Mouse (Mus musculus): ENCODE data around the gene Snap91. TPM values are rescaled to one million over a fixed set of nuclear protein-coding genes. Genes with fewer than 3 reads are reported as not detected.

The Snap91 gene
- polyA plus RNA-seq, 1 experiment, result 200 TPM

- no peak overlapping the region for H3K4me3 ChIP-seq (ENCODE audit: insufficient read depth, low read length)
- no peak overlapping the region for H3K27ac ChIP-seq (ENCODE audit: insufficient read depth, low read length)
- no peak for TF ChIP-seq POLR2A (IDR thresholded peaks at IDR 0.05; ENCODE audit: extremely low read depth, insufficient read depth, low read length)
- TF ChIP-seq CTCF (IDR thresholded peaks at IDR 0.05; ENCODE audit: extremely low read depth, insufficient read depth, low read length), result no peak
- no peaks in the 10 kb centered on the region for H3K4me1 ChIP-seq (ENCODE audit: control insufficient read depth, insufficient read depth, low read length)
Observed at GRCm38 (mm10) chr9:86738067-86738466, 142.4 kb downstream of the Snap91 start.

- TF ChIP-seq POLR2A (IDR thresholded peaks at IDR 0.05; ENCODE audit: extremely low read depth, insufficient read depth, low read length), result no peak
- no peak for TF ChIP-seq CTCF (IDR thresholded peaks at IDR 0.05; ENCODE audit: extremely low read depth, insufficient read depth, low read length)
- H3K27ac ChIP-seq (ENCODE audit: insufficient read depth, low read length), result no peak overlapping the region
Observed at GRCm38 (mm10) chr9:86736991-86737390, 143.5 kb downstream of the Snap91 start.

GRCm38 (mm10) chr9:86734795-86735194, 145.7 kb downstream of the Snap91 start:
- Histone ChIP-seq H3K4me1 (ENCODE audit: control insufficient read depth, insufficient read depth, low read length) (no peaks in the 10 kb centered on the region), H3K27ac (ENCODE audit: insufficient read depth, low read length) (no peak overlapping the region), H3K4me3 (ENCODE audit: insufficient read depth, low read length) (no peak overlapping the region)
- TF ChIP-seq CTCF (IDR thresholded peaks at IDR 0.05; ENCODE audit: extremely low read depth, insufficient read depth, low read length) (no peak), POLR2A (IDR thresholded peaks at IDR 0.05; ENCODE audit: extremely low read depth, insufficient read depth, low read length) (no peak)

More at GRCm38 (mm10) chr9:86736991-86737390, 143.5 kb downstream of the Snap91 start:
- Histone ChIP-seq H3K4me3 (ENCODE audit: insufficient read depth, low read length) (no peak overlapping the region), H3K4me1 (ENCODE audit: control insufficient read depth, insufficient read depth, low read length) (no peaks in the 10 kb centered on the region)

GRCm38 (mm10) chr9:86734357-86734756, 146.1 kb downstream of the Snap91 start:
- Histone ChIP-seq H3K4me1 (ENCODE audit: control insufficient read depth, insufficient read depth, low read length) (no peaks in the 10 kb centered on the region), H3K27ac (ENCODE audit: insufficient read depth, low read length) (no peak overlapping the region), H3K4me3 (ENCODE audit: insufficient read depth, low read length) (no peak overlapping the region)
- TF ChIP-seq CTCF (IDR thresholded peaks at IDR 0.05; ENCODE audit: extremely low read depth, insufficient read depth, low read length) (no peak), POLR2A (IDR thresholded peaks at IDR 0.05; ENCODE audit: extremely low read depth, insufficient read depth, low read length) (no peak)

GRCm38 (mm10) chr9:86729811-86730210, 150.6 kb downstream of the Snap91 start:
- TF ChIP-seq POLR2A (IDR thresholded peaks at IDR 0.05; ENCODE audit: extremely low read depth, insufficient read depth, low read length) (no peak), CTCF (IDR thresholded peaks at IDR 0.05; ENCODE audit: extremely low read depth, insufficient read depth, low read length) (no peak)

GRCm38 (mm10) chr9:86729084-86729483, 151.4 kb downstream of the Snap91 start:
- TF ChIP-seq POLR2A (IDR thresholded peaks at IDR 0.05; ENCODE audit: extremely low read depth, insufficient read depth, low read length) (no peak), CTCF (IDR thresholded peaks at IDR 0.05; ENCODE audit: extremely low read depth, insufficient read depth, low read length) (no peak)
- no peak overlapping the region for H3K27ac ChIP-seq (ENCODE audit: insufficient read depth, low read length)
- no peak overlapping the region for H3K4me3 ChIP-seq (ENCODE audit: insufficient read depth, low read length)
- H3K4me1 ChIP-seq (ENCODE audit: control insufficient read depth, insufficient read depth, low read length), result no peaks in the 10 kb centered on the region

More at GRCm38 (mm10) chr9:86729811-86730210, 150.6 kb downstream of the Snap91 start:
- no peaks in the 10 kb centered on the region for H3K4me1 ChIP-seq (ENCODE audit: control insufficient read depth, insufficient read depth, low read length)
- H3K27ac ChIP-seq (ENCODE audit: insufficient read depth, low read length), result no peak overlapping the region
- no peak overlapping the region for H3K4me3 ChIP-seq (ENCODE audit: insufficient read depth, low read length)

- Histone ChIP-seq H3K4me3 (ENCODE audit: insufficient read depth, low read length) (no peak overlapping the region), H3K4me1 (ENCODE audit: control insufficient read depth, insufficient read depth, low read length) (no peaks in the 10 kb centered on the region), H3K27ac (ENCODE audit: insufficient read depth, low read length) (no peak overlapping the region)
- no peak for TF ChIP-seq POLR2A (IDR thresholded peaks at IDR 0.05; ENCODE audit: extremely low read depth, insufficient read depth, low read length)
- TF ChIP-seq CTCF (IDR thresholded peaks at IDR 0.05; ENCODE audit: extremely low read depth, insufficient read depth, low read length), result no peak
Observed at GRCm38 (mm10) chr9:86728214-86728814, 152.1 kb downstream of the Snap91 start.

GRCm38 (mm10) chr9:86726381-86726720, 154.1 kb downstream of the Snap91 start:
- TF ChIP-seq POLR2A (IDR thresholded peaks at IDR 0.05; ENCODE audit: extremely low read depth, insufficient read depth, low read length), result no peak
- TF ChIP-seq CTCF (IDR thresholded peaks at IDR 0.05; ENCODE audit: extremely low read depth, insufficient read depth, low read length), result no peak
- Histone ChIP-seq H3K4me1 (ENCODE audit: control insufficient read depth, insufficient read depth, low read length) (no peaks in the 10 kb centered on the region), H3K4me3 (ENCODE audit: insufficient read depth, low read length) (no peak overlapping the region), H3K27ac (ENCODE audit: insufficient read depth, low read length) (no peak overlapping the region)

GRCm38 (mm10) chr9:86725604-86726380, 154.7 kb downstream of the Snap91 start:
- Histone ChIP-seq H3K4me1 (ENCODE audit: control insufficient read depth, insufficient read depth, low read length) (no peaks in the 10 kb centered on the region), H3K4me3 (ENCODE audit: insufficient read depth, low read length) (no peak overlapping the region), H3K27ac (ENCODE audit: insufficient read depth, low read length) (no peak overlapping the region)
- TF ChIP-seq CTCF (IDR thresholded peaks at IDR 0.05; ENCODE audit: extremely low read depth, insufficient read depth, low read length) (no peak), POLR2A (IDR thresholded peaks at IDR 0.05; ENCODE audit: extremely low read depth, insufficient read depth, low read length) (no peak)

GRCm38 (mm10) chr9:86725066-86725465, 155.4 kb downstream of the Snap91 start:
- Histone ChIP-seq H3K27ac (ENCODE audit: insufficient read depth, low read length) (no peak overlapping the region), H3K4me1 (ENCODE audit: control insufficient read depth, insufficient read depth, low read length) (no peaks in the 10 kb centered on the region), H3K4me3 (ENCODE audit: insufficient read depth, low read length) (no peak overlapping the region)
- TF ChIP-seq CTCF (IDR thresholded peaks at IDR 0.05; ENCODE audit: extremely low read depth, insufficient read depth, low read length) (no peak), POLR2A (IDR thresholded peaks at IDR 0.05; ENCODE audit: extremely low read depth, insufficient read depth, low read length) (no peak)
